Mouse (Mus musculus) G1E (cell line): ENCODE data around the gene Cabp2.

ENCODE experiments used
- CTCF ChIP-seq: IDR thresholded peaks from 2 replicates; pipeline ENCODE4 v1.5.1; 2012; ENCODE audit warnings: low read depth, low read length, inconsistent platforms, mixed read lengths
- GATA1 ChIP-seq: IDR thresholded peaks from 2 replicates; pipeline ENCODE4 v1.6.1; 2012; ENCODE audit warnings: borderline replicate concordance, low read length, inconsistent platforms, mixed read lengths
- POLR2AphosphoS5 ChIP-seq: IDR thresholded peaks from 2 replicates; pipeline ENCODE4 v1.6.1; 2012; ENCODE audit warnings: low read depth, low read length, inconsistent platforms; ENCODE audit not compliant: insufficient replicate concordance
- TAL1 ChIP-seq: conservative IDR thresholded peaks from 2 replicates; pipeline ENCODE4 v1.6.1; 2012; ENCODE audit warnings: low read depth, low read length, inconsistent platforms, mixed read lengths

GRCm38 (mm10) chr19:4066877-4067276 lies 14.5 kb upstream of the Cabp2 start:
- TF ChIP-seq CTCF (no peak), GATA1 (no peak), TAL1 (no peak), POLR2AphosphoS5 (no peak)
